Mouse (Mus musculus): ENCODE results near the gene Man2a2. TPM values are rescaled to one million over a fixed set of nuclear protein-coding genes. Genes with fewer than 3 reads are reported as not detected.

The Man2a2 gene
- polyA plus RNA-seq, 1 experiment from 2014 or later = 8.5 TPM

DNA sequence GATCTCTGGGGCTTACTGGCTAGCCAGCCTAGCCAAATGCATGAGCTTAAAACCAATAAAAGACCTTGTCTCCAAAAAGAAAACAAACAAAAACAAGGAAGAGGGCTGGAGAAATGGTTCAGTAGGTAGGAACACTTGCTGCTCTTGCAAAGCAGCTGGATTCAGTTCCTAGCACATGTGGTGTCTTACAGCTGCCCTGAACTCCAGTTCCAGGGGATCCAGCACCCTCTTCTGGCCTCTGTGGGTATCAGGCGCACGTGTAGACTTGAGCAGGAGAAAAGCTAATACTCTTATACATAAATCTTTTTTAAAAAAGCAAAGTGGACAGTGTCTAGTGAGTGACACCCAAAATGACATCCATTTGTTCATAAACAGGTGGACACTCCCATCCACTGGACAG lies 69.7 kb downstream of the Man2a2 start:
- no peaks in the 10 kb centered on the region; the same call in 1 of the 2 replicates for H3K4me1 ChIP-seq (ENCODE audit: insufficient read depth, low read depth, low read length)
- no peak overlapping the region for H3K4me3 ChIP-seq (ENCODE audit: low read depth, low read length)
- no peaks in the 10 kb centered on the region for H3K9me3 ChIP-seq (ENCODE audit: low read length)
- ATAC-seq (no peak), DNase-seq (ENCODE audit: low spot score) (no peak)
- TF ChIP-seq CTCF (IDR thresholded peaks at IDR 0.05) (peak; percentile 35), EP300 (IDR thresholded peaks at IDR 0.05) (no peak)
- no peak overlapping the region for H3K4me2 ChIP-seq (replicated peaks; ENCODE audit: low read depth, low read length)
- no peak overlapping the region for H3K27ac ChIP-seq (ENCODE audit: low read length)
- no peaks in the 10 kb centered on the region for H3K36me3 ChIP-seq (ENCODE audit: insufficient read depth, low read length)
- WGBS = 77% methylated on average over 2 of the region's 2 CpGs
- no peaks in the 10 kb centered on the region for H3K27me3 ChIP-seq (replicated peaks; ENCODE audit: insufficient read depth, low read length)
- H3K9ac ChIP-seq (replicated peaks; ENCODE audit: low read depth) = no peak overlapping the region

DNA sequence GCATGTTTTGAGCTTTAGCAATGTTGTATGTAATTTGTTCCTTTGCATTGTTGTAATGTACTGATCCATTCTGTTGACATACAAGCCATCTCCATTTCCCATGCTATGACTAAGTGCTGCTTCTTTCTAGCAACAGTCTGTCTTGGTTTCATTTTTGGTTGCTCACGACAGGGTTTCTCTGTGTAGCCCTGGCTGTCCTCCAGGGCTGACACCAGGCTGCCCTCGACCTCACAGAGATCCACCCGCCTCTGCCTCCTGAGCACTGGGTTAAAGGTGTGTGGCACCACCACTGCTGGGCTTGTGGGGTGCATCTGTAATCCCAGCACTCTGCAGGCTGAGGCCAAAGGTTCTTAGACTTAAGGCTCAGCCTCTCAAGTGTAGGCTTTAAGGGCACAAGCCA lies 71.6 kb downstream of the Man2a2 start:
- Histone ChIP-seq H3K27ac (ENCODE audit: low read length) (no peak overlapping the region), H3K27me3 (replicated peaks; ENCODE audit: insufficient read depth, low read length) (no peaks in the 10 kb centered on the region), H3K4me2 (replicated peaks; ENCODE audit: low read depth, low read length) (no peak overlapping the region), H3K4me1 (ENCODE audit: insufficient read depth, low read depth, low read length) (no peaks in the 10 kb centered on the region; the same call in 1 of the 2 replicates), H3K4me3 (ENCODE audit: low read depth, low read length) (no peak overlapping the region), H3K36me3 (ENCODE audit: insufficient read depth, low read length) (no peaks in the 10 kb centered on the region), H3K9ac (replicated peaks; ENCODE audit: low read depth) (no peak overlapping the region), H3K9me3 (ENCODE audit: low read length) (no peaks in the 10 kb centered on the region)
- WGBS = 70% methylated on average over 3 of the region's 3 CpGs
- no peak for ATAC-seq
- DNase-seq (ENCODE audit: low spot score) = no peak
- no peak for TF ChIP-seq EP300 (IDR thresholded peaks at IDR 0.05)
- no peak for TF ChIP-seq CTCF (IDR thresholded peaks at IDR 0.05)

Other genes with a start within 250 kb of the Man2a2 start
- gene Sema4b, start 184.5 kb downstream of the Man2a2 start, polyA plus RNA-seq (2015; fragmentation: Nextera tagmentation; extraction: Ambion mirVana) = 11.6 and 11.8 TPM in 2 replicates
- gene Cib1, start 138.6 kb downstream of the Man2a2 start, polyA plus RNA-seq (2015; fragmentation: Nextera tagmentation; extraction: Ambion mirVana) = 108 and 123 TPM in 2 replicates
- 2.6 and 2.8 TPM in 2 replicates for gene Gdpgp1, start 138.5 kb downstream of the Man2a2 start, polyA plus RNA-seq (2015; fragmentation: Nextera tagmentation; extraction: Ambion mirVana)
- gene Ttll13, start 125.0 kb downstream of the Man2a2 start, polyA plus RNA-seq (2015; fragmentation: Nextera tagmentation; extraction: Ambion mirVana) = 1.9 and 2.1 TPM in 2 replicates
- 40.8 and 46.0 TPM in 2 replicates for gene Ngrn, start 110.2 kb downstream of the Man2a2 start, polyA plus RNA-seq (2015; fragmentation: Nextera tagmentation; extraction: Ambion mirVana)
- gene Vps33b, start 101.7 kb downstream of the Man2a2 start, polyA plus RNA-seq (2015; fragmentation: Nextera tagmentation; extraction: Ambion mirVana) = 2.8 and 3.4 TPM in 2 replicates
- 8.4 and 13.8 TPM in 2 replicates for gene Prc1, start 76.9 kb downstream of the Man2a2 start, polyA plus RNA-seq (2015; fragmentation: Nextera tagmentation; extraction: Ambion mirVana)
- gene Rccd1, start 46.9 kb downstream of the Man2a2 start, polyA plus RNA-seq (2015; fragmentation: Nextera tagmentation; extraction: Ambion mirVana) = 3.4 and 3.8 TPM in 2 replicates
- gene Unc45a, start 30.4 kb downstream of the Man2a2 start, polyA plus RNA-seq (2015; fragmentation: Nextera tagmentation; extraction: Ambion mirVana) = 30.3 and 32.9 TPM in 2 replicates
- 8.5 and 9.2 TPM in 2 replicates for gene Hddc3, start 28.3 kb downstream of the Man2a2 start, polyA plus RNA-seq (2015; fragmentation: Nextera tagmentation; extraction: Ambion mirVana)
- gene Fes, start 16.6 kb upstream of the Man2a2 start, polyA plus RNA-seq (2015; fragmentation: Nextera tagmentation; extraction: Ambion mirVana) = 23.5 and 26.4 TPM in 2 replicates
- 24.4 and 27.3 TPM in 2 replicates for gene Furin, start 34.1 kb upstream of the Man2a2 start, polyA plus RNA-seq (2015; fragmentation: Nextera tagmentation; extraction: Ambion mirVana)
- 2.4 and 2.5 TPM in 2 replicates for gene Blm, start 163.7 kb upstream of the Man2a2 start, polyA plus RNA-seq (2015; fragmentation: Nextera tagmentation; extraction: Ambion mirVana)

Data from lung, postnatal 0 days (tissue).